Mouse (Mus musculus) cerebellum, postnatal 14 days (tissue): ENCODE measurements around the gene Slc22a3.

Source experiments
- DNase-seq, 2 experiments: peaks; one replicate each; pipeline ENCODE4 v3.0.0; 2021; ENCODE audit warnings: mixed read lengths in 2 of 2

Gene Slc22a3

GRCm38 (mm10) chr17:12396163-12396677 lies 111.3 kb downstream of the Slc22a3 start:
- no peak for DNase-seq

GRCm38 (mm10) chr17:12388239-12388638 lies 119.3 kb downstream of the Slc22a3 start:
- DNase-seq, result no peak

DNA sequence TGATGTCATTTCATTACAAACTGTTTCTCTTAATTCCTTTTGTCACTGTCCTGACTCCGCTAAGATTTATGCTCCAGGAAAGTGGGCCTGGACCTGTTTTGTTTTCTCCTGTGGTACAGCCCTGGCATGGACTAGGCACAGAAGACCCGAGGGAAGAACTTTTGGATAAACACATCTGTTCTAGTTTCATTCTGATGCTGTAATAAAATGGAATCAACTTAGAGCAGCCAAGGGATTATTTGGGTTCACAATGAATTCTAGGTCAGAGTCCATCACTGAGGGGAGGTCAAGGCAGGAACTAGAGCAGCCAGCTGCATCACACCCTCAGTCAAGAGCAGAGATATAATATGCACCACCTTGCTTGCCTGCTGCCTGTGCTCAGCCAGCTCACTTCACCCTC lies 119.7 kb downstream of the Slc22a3 start:
- no peak for DNase-seq

DNA sequence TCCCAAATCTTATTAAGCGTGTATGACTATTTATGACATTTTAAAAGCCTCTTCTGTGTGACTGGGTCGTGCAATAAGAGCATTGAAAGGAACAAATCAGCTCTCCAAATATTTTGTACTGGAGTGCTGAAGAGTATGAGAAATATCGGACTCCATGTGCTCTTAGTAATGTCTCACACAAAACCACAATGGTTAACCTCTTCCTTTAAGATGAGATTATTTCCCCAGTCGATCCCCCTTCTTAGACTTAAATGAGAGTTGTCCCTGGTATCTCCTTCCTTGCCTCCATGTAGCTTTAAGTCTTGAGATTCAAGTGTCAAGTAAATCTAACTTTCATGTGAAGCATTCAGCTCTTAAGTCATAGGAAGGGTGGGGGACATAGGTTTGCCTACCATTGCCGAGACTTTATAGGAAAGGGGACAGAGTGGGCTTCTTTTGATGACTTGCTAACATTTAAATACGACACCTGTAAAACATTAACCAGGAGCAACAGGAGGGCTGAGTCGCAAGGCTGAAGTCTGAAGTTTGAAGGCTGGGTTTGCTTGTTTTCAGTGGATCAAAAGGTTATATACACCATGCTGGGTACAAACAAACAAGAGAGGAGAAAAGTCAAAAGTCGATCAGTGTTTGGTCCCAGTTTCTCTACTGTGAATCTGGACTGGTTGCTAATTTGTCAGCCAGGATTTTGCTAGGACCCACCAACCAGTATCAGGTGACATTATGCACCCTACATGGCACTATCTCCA lies 122.3 kb downstream of the Slc22a3 start:
- DNase-seq, result no peak

DNA sequence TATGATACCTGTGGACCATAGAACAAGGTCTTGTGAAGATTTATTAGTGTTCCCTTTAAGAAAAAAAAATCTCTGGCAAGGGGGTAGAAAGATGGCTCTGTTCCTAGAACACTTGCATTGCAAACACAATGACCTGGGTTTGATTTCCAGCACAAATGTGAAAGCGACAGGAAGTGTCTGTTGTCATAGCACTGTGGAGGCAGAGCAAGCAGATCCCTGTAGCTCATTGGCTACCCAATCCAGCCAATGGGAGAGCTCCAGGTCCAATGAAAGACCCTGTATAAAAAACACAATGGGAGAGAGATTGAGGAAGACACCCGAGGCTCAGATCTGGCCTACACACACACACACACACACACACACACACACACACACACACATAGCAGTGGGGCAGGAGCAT lies 125.0 kb downstream of the Slc22a3 start:
- DNase-seq, result no peak

DNA sequence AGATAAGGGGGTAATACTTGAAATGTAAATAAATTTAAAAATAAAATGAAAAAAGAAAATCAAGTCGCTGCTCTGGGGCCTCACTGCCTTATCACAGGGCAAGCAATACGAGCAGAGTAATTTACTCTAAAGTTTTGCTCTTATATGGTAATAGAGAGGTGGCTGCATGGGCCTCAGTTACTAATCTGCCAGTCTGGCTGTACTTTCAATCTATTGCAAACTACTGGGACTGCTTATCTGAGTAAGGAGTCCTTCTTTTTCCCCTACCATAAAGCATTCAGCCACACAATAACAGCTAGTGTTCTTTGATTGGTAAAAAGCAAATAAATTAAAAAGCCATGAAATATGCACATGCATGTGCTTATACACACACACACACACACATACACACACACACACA lies 125.9 kb downstream of the Slc22a3 start:
- no peak for DNase-seq

- DNase-seq, result no peak
These were observed 127.2 kb downstream of the Slc22a3 start for GRCm38 (mm10) chr17:12380287-12380686.

DNA sequence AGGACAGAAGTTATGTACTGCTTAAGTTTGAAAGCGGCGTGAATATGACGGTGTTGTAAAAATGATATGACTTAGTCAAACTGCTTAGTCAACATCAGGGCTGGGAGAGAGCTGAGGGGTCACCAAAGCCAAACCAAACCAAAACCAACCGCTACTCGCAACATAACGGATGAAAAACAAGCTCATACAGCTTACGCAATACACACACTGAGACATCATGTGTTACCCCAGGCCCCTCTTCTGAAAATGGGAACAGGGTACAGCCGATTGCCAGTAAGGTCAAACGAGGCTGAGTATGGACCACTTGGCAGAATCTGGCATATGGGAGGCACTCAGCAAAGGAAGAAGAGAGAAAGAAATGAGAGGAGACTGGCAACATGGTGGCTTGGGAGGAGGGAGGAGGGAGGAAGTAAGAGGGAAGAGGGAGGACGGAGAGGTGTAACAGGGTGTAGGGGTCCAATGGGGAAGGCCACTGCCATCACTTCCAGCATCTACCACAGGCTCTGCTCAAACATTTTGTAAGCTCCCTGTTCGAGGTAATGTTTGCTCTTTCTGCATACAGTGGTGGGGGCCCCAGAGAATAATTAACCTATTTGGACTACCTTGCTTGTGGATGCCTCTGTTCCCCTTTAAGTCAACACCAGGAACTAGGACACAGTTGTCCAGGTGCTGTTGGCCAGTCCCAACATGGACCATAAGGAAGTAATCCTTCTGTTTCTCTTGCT lies 129.4 kb downstream of the Slc22a3 start, which contains the start of gene Plg:
Gene Plg, plus strand, starts transcription at position 628 of the 725 bp plus-strand sequence.
- DNase-seq, result no peak

- DNase-seq, result no peak
These were observed 133.8 kb downstream of the Slc22a3 start for GRCm38 (mm10) chr17:12373601-12374144.

GRCm38 (mm10) chr17:12372021-12372420 lies 135.5 kb downstream of the Slc22a3 start:
- DNase-seq, result peak; percentile 83 to 88

- peak; percentile 59 to 65 for DNase-seq
These were observed 136.1 kb downstream of the Slc22a3 start for GRCm38 (mm10) chr17:12371310-12371925.

DNA sequence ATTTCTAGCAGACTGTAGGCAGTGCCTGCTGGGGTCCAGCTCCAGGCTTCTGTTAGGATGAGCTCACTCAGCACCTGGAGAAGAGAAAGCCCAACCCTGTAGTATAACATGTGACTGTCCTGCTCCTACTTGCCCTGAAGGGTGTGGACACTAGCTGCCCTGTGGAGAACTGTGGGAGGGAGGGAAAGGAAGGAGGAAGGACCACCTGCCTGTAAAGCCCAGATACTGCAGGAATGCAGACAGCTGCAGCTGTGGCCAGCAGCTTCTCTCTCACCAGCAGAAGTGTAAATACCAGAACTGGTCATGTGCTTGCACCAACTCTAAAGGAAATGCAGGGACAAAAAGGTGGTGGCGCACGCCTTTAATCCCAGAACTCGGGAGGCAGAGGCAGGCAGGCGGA lies 137.2 kb downstream of the Slc22a3 start:
- DNase-seq, result no peak

- no peak for DNase-seq
These were observed 138.1 kb downstream of the Slc22a3 start for GRCm38 (mm10) chr17:12369393-12369792.
